Mouse (Mus musculus) cerebellum, adult 2 months (tissue): Measurements from ENCODE around the gene Arf1.

Experiments used
- CTCF ChIP-seq: fragments of 200-500 bp; IDR thresholded peaks from 2 replicates; pipeline ENCODE4 v1.5.1; 2011; ENCODE audit warnings: low read depth, mild to moderate bottlenecking, control low read depth, low read length, moderate library complexity, borderline replicate concordance; ENCODE audit not compliant: insufficient read depth
- POLR2A ChIP-seq: fragments of 200-500 bp; IDR thresholded peaks from 2 replicates; pipeline ENCODE4 v1.6.1; 2011; ENCODE audit warnings: low read length, control low read depth, borderline replicate concordance; ENCODE audit not compliant: insufficient read depth

- no peak for TF ChIP-seq POLR2A
- no peak for TF ChIP-seq CTCF
Observed at GRCm38 (mm10) chr11:59260706-59261493, 32.8 kb upstream of the Arf1 start.
